Mouse (Mus musculus): ENCODE results near the gene Cyth1.

Gene Cyth1

GRCm38 (mm10) chr11:118223416-118224067 lies 24.9 kb downstream of the Cyth1 start:
- no peak for DNase-seq (ENCODE audit: low spot score)

GRCm38 (mm10) chr11:118222917-118223316 lies 25.5 kb downstream of the Cyth1 start:
- no peak for DNase-seq (ENCODE audit: low spot score)

- no peak for DNase-seq (ENCODE audit: low spot score)
Measured at GRCm38 (mm10) chr11:118222351-118222885, 26.0 kb downstream of the Cyth1 start.

GRCm38 (mm10) chr11:118220561-118221262 lies 27.7 kb downstream of the Cyth1 start:
- DNase-seq (ENCODE audit: low spot score): no peak

- no peak for DNase-seq (ENCODE audit: low spot score)
Measured at GRCm38 (mm10) chr11:118219066-118219465, 29.3 kb downstream of the Cyth1 start.

- no peak for DNase-seq (ENCODE audit: low spot score)
Measured at GRCm38 (mm10) chr11:118216468-118216867, 31.9 kb downstream of the Cyth1 start.

- DNase-seq (ENCODE audit: low spot score): no peak
Measured at GRCm38 (mm10) chr11:118215928-118216458, 32.4 kb downstream of the Cyth1 start.

- no peak for DNase-seq (ENCODE audit: low spot score)
Measured at GRCm38 (mm10) chr11:118212636-118213112, 35.7 kb downstream of the Cyth1 start.

- DNase-seq (ENCODE audit: low spot score): no peak
Measured at GRCm38 (mm10) chr11:118211749-118212635, 36.4 kb downstream of the Cyth1 start.

GRCm38 (mm10) chr11:118210962-118211361 lies 37.4 kb downstream of the Cyth1 start:
- no peak for DNase-seq (ENCODE audit: low spot score)

- no peak for DNase-seq (ENCODE audit: low spot score)
Measured at GRCm38 (mm10) chr11:118210116-118210515, 38.3 kb downstream of the Cyth1 start.

- DNase-seq (ENCODE audit: low spot score): no peak
Measured at GRCm38 (mm10) chr11:118209376-118209775, 39.0 kb downstream of the Cyth1 start.

GRCm38 (mm10) chr11:118208672-118209272 lies 39.6 kb downstream of the Cyth1 start:
- DNase-seq (ENCODE audit: low spot score): no peak

- DNase-seq (ENCODE audit: low spot score): no peak
Measured at GRCm38 (mm10) chr11:118207424-118208033, 40.9 kb downstream of the Cyth1 start.

- no peak for DNase-seq (ENCODE audit: low spot score)
Measured at GRCm38 (mm10) chr11:118206267-118206666, 42.1 kb downstream of the Cyth1 start.

- DNase-seq (ENCODE audit: low spot score): no peak
Measured at GRCm38 (mm10) chr11:118203469-118203868, 44.9 kb downstream of the Cyth1 start.

- peak; percentile 19 for DNase-seq (ENCODE audit: low spot score)
Measured at GRCm38 (mm10) chr11:118202410-118203233, 45.8 kb downstream of the Cyth1 start.

- no peak for DNase-seq (ENCODE audit: low spot score)
Measured at GRCm38 (mm10) chr11:118201833-118202409, 46.5 kb downstream of the Cyth1 start.
